Mouse (Mus musculus) cortical plate, adult 2 months (tissue): ENCODE results near the gene Galnt2.

Experiments
- CTCF ChIP-seq: fragments of 200-500 bp; IDR thresholded peaks from 2 replicates; pipeline ENCODE4 v1.5.1; 2011; ENCODE audit warnings: mild to moderate bottlenecking, control low read depth, low read length; ENCODE audit not compliant: insufficient read depth; ENCODE audit errors: extremely low read depth
- POLR2A ChIP-seq: fragments of 200-500 bp; IDR thresholded peaks from 2 replicates; pipeline ENCODE4 v1.6.1; 2011; ENCODE audit warnings: mild to moderate bottlenecking, low read length, control low read depth; ENCODE audit not compliant: insufficient read depth; ENCODE audit errors: extremely low read depth

DNA sequence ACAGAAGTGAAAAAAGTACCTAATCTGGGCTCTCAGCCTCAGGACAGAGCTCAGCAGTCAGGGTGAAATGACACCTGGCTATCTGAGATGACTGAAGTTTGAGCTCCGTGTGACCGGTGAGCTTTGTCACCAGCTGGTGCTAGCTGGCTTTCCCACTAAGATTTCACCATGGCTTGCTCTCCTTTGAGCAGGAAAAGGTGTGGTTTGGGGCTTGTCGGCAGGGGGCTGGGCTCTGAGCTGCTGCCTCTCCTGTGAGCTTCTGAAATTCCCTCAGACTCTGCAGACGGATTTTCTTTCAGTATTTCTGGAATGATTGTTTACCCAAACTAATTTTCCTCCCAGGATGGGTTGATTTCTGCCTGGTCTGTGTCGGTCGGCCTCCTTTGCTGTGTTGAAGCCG is 75.4 kb downstream of the Galnt2 start:
- TF ChIP-seq CTCF (no peak), POLR2A (no peak)
